Mouse (Mus musculus): ENCODE results near the gene Xcr1. TPM values are rescaled to one million over a fixed set of nuclear protein-coding genes. Genes with fewer than 3 reads are reported as not detected.

The Xcr1 gene
- total RNA-seq, 2 experiments from 2014 or later = 0.23 TPM; not detected in 1

DNA sequence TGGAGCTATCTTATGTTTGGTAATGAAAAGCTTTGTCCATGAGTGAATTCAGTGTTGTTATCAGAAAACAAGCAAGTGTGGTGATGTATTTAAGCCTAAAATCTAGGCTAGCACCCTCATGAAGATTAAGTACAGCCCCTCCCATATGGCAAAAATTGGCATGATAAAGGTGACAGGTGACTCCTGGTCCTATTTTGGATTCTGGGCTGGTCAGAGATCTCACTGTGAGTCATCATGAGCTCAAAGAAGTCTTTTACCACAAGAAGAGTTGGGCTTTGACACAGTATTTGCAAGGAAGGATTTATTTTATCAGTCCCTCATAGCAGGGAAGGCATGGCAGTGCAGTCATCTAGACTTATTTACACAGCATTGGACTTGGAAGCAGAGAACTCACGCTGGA, 45.8 kb downstream of the Xcr1 start:
- no peak for ATAC-seq (replicated peaks; ENCODE audit: low FRiP score, low TSS enrichment, poor library complexity, severe bottlenecking)

DNA sequence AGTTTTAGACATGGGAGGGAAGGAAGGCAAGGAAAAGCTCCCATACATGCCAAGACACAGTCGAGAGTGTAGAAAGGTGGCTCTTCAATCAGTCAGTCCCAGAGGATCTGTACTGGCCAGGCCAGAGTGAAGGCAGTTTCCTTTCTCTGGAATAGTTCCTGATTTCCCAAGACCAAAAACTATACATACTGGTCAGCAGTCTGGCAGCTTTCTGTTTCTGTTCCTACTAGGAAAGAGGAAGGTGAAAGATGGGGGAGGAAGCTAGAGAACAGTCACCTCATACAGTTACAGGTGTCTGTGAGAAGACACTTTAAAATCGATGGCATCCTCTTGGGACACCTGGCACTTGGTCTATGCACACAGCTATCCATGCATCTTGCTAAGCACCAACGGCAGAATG, 46.4 kb downstream of the Xcr1 start:
- no peak for ATAC-seq (replicated peaks; ENCODE audit: low FRiP score, low TSS enrichment, poor library complexity, severe bottlenecking)

DNA sequence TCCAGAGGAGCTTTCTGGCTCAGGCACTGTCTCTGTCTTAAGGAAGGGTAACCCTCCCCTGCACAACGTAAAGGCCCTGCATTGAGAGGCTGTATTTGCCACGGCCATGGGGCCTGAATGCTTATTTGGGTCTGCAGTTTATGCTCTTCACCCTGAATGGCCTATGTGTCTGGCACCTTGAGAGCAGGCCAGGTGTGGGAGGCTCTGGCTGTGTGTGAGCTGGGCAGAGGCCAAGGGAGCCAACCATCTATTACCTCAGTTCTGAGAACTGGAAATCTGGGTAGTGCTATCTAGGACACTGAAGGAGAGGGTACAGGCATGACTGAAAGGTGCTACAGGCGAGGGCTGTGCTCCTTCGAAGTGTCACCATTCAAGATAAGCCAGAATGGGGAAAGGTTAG, 47.0 kb downstream of the Xcr1 start:
- ATAC-seq (replicated peaks; ENCODE audit: low FRiP score, low TSS enrichment, poor library complexity, severe bottlenecking) = no peak

DNA sequence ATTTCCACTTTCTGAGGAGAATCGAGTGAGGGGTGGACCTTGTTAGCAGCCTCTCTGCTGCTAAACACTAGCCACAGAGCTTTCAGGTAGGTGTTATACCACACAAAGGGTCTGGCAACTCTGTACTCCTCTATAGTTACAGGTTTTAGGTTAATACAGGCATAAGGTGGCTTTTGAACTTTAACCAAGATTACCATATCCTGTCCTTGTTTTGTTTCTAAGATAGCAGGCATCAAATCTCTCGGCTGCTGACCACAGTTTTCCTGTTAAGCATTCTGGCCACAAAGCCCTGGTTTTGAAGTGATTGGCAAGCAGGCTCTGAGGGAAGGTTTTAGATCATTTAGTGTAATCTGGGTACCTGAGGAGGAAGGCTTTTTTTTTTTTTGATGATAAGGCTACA, 47.5 kb downstream of the Xcr1 start:
- ATAC-seq (replicated peaks; ENCODE audit: low FRiP score, low TSS enrichment, poor library complexity, severe bottlenecking) = no peak

DNA sequence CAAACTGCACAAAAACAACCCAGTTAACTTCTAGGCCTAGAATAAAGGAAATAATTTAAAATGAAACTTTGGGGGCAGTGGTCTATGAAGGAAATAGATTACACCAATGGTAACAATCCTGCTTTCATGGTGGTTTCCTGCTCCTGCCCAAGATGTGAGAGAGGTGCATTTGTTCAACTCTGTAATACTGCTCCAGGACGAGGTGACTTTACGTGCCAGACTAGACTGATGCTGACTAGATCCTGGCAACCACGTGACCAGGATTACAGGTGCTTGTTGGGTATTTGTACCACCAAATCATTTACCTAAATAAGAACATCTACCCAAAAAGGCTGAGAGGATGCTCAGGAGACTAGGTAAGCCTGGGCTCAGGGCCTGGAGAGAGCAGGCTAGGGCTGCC, 50.0 kb downstream of the Xcr1 start:
- ATAC-seq (replicated peaks; ENCODE audit: low FRiP score, low TSS enrichment, poor library complexity, severe bottlenecking) = no peak

DNA sequence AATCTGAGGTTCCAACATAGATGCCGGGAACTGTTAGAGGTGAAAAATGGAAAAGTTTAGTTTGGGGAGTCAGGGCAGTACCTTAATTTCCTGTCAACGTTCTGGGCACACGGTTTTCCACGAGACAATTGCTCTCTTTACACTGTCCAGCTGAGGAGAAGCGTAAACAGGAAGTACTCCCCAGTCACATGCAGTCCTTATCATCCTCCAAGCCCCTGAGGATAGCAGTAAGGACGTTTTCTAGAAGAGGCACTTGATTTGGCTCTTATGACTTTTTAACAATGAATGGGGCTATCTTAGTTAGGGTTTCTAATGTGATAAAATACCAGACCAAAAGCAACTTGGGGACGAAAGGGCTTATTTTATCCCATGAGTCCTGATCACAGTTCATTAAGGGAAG, 53.2 kb downstream of the Xcr1 start:
- ATAC-seq (replicated peaks; ENCODE audit: low FRiP score, low TSS enrichment, poor library complexity, severe bottlenecking) = no peak

DNA sequence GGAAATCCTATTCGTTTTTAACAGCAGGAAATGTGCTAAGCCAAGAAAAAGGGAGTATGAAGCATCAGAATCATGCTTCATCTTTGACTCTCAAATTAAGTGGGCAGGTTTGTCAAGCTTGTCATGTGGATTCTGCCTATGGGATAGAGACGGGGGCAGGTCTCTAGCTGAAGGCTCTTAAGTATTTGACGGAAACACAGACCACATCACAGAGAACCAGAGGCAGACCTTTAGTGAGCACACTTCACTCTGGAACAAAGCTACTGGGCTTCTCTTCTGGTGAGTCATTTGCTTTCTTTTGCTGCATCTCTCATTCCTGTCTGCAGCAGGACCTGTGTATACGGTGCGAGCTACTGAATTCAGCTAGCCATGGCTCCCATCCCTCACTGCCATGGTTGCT, 55.6 kb downstream of the Xcr1 start, which contains the start of gene Cxcr6:
TSS of gene Cxcr6 (plus strand) at position 209 of the 400 bp plus-strand sequence.
- ATAC-seq (replicated peaks; ENCODE audit: low FRiP score, low TSS enrichment, poor library complexity, severe bottlenecking) = no peak

DNA sequence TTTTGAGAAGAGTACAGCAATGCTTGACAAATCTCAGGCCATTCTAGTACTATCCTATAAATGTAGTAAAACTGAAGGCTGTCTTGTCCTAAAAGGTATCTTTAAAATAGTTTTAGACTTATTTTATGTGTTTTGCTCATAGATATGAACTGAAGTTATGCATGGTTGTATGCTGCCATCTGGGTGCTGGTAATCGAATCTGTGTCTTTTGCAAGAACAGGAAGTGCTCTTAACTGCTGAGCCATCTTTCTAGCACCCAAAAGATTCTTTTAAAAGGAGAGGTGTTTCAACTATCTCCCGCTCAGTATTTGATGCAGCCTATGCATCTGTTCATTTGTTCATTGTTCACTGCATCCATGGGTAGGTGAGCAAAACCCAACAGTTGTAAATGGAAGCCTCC, 56.6 kb downstream of the Xcr1 start:
- ATAC-seq (replicated peaks; ENCODE audit: low FRiP score, low TSS enrichment, poor library complexity, severe bottlenecking) = no peak

DNA sequence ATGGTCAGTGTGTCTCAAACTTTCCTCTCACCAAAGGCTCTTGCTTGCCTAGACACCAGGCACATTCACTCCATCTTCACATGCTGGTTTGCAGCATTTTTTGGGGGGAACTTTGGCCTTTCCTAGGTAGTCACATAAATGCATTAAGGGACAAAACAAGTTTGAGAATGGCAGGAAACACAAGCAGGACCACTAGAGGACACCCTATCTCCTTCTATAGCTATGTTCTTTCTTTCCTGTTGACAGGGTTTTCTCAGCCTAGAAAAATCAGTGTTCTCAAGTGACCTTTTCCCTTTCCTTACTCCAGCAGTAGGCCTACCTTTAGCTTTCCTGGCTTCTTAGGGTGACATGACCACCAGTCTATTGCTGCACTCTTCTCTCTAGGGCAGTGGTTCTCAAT, 58.9 kb downstream of the Xcr1 start:
- ATAC-seq (replicated peaks; ENCODE audit: low FRiP score, low TSS enrichment, poor library complexity, severe bottlenecking) = no peak

DNA sequence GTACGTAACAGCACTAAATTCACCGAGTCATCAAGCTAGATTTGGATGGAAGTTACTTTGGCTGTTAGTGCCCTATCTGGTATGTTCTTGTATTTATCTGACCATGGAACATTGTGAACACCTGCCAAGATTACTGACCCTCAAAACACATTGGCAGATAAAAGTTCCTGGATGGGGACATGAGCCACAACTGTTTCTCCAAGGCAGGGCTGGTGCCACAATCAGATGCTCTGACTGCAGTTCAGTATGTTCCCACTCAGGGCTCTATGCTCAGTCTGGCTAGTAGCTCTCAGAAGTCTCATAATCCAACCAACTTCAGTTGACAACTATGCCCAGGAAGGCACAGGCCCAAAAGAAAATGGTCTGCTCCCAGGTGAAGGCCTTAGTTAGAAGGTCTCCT, 59.4 kb downstream of the Xcr1 start:
- 0 out of 2 replicates have a peak, but pooled peaks have one; percentile 34 for ATAC-seq (replicated peaks; ENCODE audit: low FRiP score, low TSS enrichment, poor library complexity, severe bottlenecking)

Other genes with a start within 250 kb of the Xcr1 start
- gene Slc6a20b, start 229.5 kb downstream of the Xcr1 start, total RNA-seq (2014; fragmentation: Nextera tagmentation) = 0.45 and 0.46 TPM in 2 replicates
- 0.27 and 0.38 TPM in 2 replicates for gene Slc6a20b, start 229.5 kb downstream of the Xcr1 start, total RNA-seq (2017)
- gene Ccr9, start 183.6 kb downstream of the Xcr1 start, total RNA-seq (2014; fragmentation: Nextera tagmentation) = not detected in 2 replicates
- gene Ccr9, start 183.6 kb downstream of the Xcr1 start, total RNA-seq (2017) = 0.09 TPM in 1 of 2 replicates, not detected in the other
- 4.1 and 5.6 TPM in 2 replicates for gene Slc6a20a, start 183.1 kb downstream of the Xcr1 start, total RNA-seq (2014; fragmentation: Nextera tagmentation)
- gene Slc6a20a, start 183.1 kb downstream of the Xcr1 start, total RNA-seq (2017) = 4.2 and 6.2 TPM in 2 replicates
- 35.2 and 42.5 TPM in 2 replicates for gene Lztfl1, start 144.3 kb downstream of the Xcr1 start, total RNA-seq (2014; fragmentation: Nextera tagmentation)
- 28.1 and 30.4 TPM in 2 replicates for gene Lztfl1, start 144.3 kb downstream of the Xcr1 start, total RNA-seq (2017)
- 1.1 and 1.4 TPM in 2 replicates for gene Cxcr6, start 55.6 kb downstream of the Xcr1 start, total RNA-seq (2014; fragmentation: Nextera tagmentation)
- gene Cxcr6, start 55.6 kb downstream of the Xcr1 start, total RNA-seq (2017) = 0.70 TPM in 1 of 2 replicates, not detected in the other
- gene Fyco1, start 10.1 kb downstream of the Xcr1 start, total RNA-seq (2014; fragmentation: Nextera tagmentation) = 12.8 and 25.2 TPM in 2 replicates
- 11.9 TPM in 2 replicates for gene Fyco1, start 10.1 kb downstream of the Xcr1 start, total RNA-seq (2017)
- 0.64 TPM in 1 of 2 replicates, not detected in the other for gene Ccr1, start 106.7 kb upstream of the Xcr1 start, total RNA-seq (2014; fragmentation: Nextera tagmentation)
- gene Ccr1, start 106.7 kb upstream of the Xcr1 start, total RNA-seq (2017) = not detected in 2 replicates
- gene Ccr1l1, start 116.4 kb upstream of the Xcr1 start, total RNA-seq (2014; fragmentation: Nextera tagmentation) = not detected in 2 replicates
- not detected in 2 replicates for gene Ccr1l1, start 116.4 kb upstream of the Xcr1 start, total RNA-seq (2017)
- gene Ccr3, start 159.9 kb upstream of the Xcr1 start, total RNA-seq (2014; fragmentation: Nextera tagmentation) = not detected in 2 replicates
- not detected in 2 replicates for gene Ccr3, start 159.9 kb upstream of the Xcr1 start, total RNA-seq (2017)
- gene Ccr2, start 239.9 kb upstream of the Xcr1 start, total RNA-seq (2014; fragmentation: Nextera tagmentation) = 0.37 and 1.3 TPM in 2 replicates
- gene Ccr2, start 239.9 kb upstream of the Xcr1 start, total RNA-seq (2017) = 6.9 and 23.4 TPM in 2 replicates

Data from megakaryocyte-erythroid progenitor cell, adult 5-6 weeks (primary cell).